Mouse (Mus musculus) embryonic fibroblast, embryonic 13.5 days (primary cell): ENCODE measurements around the gene Fam241a.

ENCODE experiments used
- CTCF ChIP-seq: IDR thresholded peaks from 2 replicates; pipeline ENCODE4 v1.5.1; 2011; ENCODE audit warnings: mild to moderate bottlenecking, control low read depth, low read length, moderate library complexity, borderline replicate concordance; ENCODE audit not compliant: insufficient read depth
- POLR2A ChIP-seq: IDR thresholded peaks from 2 replicates; pipeline ENCODE4 v1.6.1; 2011; ENCODE audit warnings: low read depth, mild to moderate bottlenecking, control low read depth, low read length, moderate library complexity

DNA sequence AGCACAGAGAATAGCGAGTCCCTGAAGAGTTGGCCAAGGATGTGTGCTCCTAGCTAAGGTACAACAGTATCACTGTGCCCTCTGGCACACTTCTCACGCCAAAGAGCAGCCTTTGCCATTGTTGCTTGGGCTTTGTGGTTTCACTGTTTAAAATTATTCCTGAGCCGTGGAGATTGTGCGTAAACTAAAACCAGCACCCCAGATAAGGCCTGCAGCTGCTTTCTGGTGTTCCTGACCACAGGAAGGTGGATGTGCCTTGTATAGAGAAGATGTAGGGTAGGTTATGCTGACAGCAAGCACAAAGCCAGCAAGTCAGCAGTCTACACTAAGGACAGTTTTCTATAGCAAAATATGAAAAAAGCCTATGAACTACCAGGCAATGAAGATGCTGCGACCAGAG lies 74.9 kb downstream of the Fam241a start:
- TF ChIP-seq POLR2A (no peak), CTCF (no peak)
